Mouse (Mus musculus): Measurements from ENCODE around the gene Gm6871. TPM values are rescaled to one million over a fixed set of nuclear protein-coding genes. Genes with fewer than 3 reads are reported as not detected.

Gene Gm6871
- polyA plus RNA-seq, 1 experiment, result 0.22 TPM

DNA sequence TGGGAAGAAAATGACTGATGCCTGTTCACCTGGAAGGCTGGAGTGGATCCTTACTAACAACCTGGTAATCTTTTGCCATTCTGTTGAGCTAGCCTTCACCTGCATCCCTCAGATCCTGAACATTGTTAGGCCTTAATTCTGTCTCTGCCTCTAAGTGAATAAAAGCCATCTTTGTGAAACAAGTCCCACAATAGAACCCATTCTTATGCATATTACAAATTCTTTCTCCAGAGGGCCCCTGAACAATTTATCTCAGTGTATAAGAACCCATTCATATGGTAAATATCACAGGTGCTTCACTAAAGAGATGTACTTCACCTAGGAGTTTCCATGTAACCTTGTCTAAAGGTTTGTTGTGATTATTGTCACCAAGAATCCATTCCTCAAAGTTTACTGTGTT is 8.6 kb upstream of the Gm6871 start:
- no peak for TF ChIP-seq TCF12 (IDR thresholded peaks at IDR 0.05; ENCODE audit: insufficient read depth, poor library complexity, severe bottlenecking)
- TF ChIP-seq SRF (IDR thresholded peaks at IDR 0.05; ENCODE audit: control insufficient read depth, insufficient read length, low read depth), result no peak
- no peak for TF ChIP-seq CEBPB (IDR thresholded peaks at IDR 0.05; ENCODE audit: insufficient read depth, poor library complexity, severe bottlenecking)

GRCm38 (mm10) chr7:41577956-41578355 is 4.5 kb upstream of the Gm6871 start:
- no peaks in the 10 kb centered on the region for H3K79me2 ChIP-seq (ENCODE audit: control insufficient read depth, insufficient read depth)
- no peak overlapping the region for H3ac ChIP-seq (ENCODE audit: control insufficient read depth, insufficient read length)
- H3K4me3 ChIP-seq, result no peak overlapping the region
- no peak overlapping the region for H3K4me2 ChIP-seq (ENCODE audit: low read depth)
- no peaks in the 10 kb centered on the region for H3K27me3 ChIP-seq (ENCODE audit: control insufficient read depth, insufficient read depth, insufficient read length)
- no peak for TF ChIP-seq REST (IDR thresholded peaks at IDR 0.05; ENCODE audit: insufficient read depth, insufficient read length)
- no peak for TF ChIP-seq POLR2A (IDR thresholded peaks at IDR 0.05; ENCODE audit: insufficient read length, low read depth)
- no peak for TF ChIP-seq CEBPB (IDR thresholded peaks at IDR 0.05; ENCODE audit: insufficient read depth, poor library complexity, severe bottlenecking)
- TF ChIP-seq TCF12 (IDR thresholded peaks at IDR 0.05; ENCODE audit: insufficient read depth, poor library complexity, severe bottlenecking), result no peak
- no peak for TF ChIP-seq SRF (IDR thresholded peaks at IDR 0.05; ENCODE audit: control insufficient read depth, insufficient read length, low read depth)
- TF ChIP-seq USF1 (IDR thresholded peaks at IDR 0.05; ENCODE audit: low read depth), result no peak
- TF ChIP-seq TCF3 (IDR thresholded peaks at IDR 0.05; ENCODE audit: insufficient read length, low read depth), result no peak
- TF ChIP-seq E2F4 (IDR thresholded peaks at IDR 0.05; ENCODE audit: insufficient read depth), result no peak
- TF ChIP-seq MYOD1 (IDR thresholded peaks at IDR 0.05; ENCODE audit: control insufficient read depth in 1 of 3, insufficient read length in 2 of 3, low read depth in 2 of 3), result no peak
- no peaks in the 10 kb centered on the region for H3K36me3 ChIP-seq (ENCODE audit: control insufficient read depth, insufficient read depth)

More for the DNA sequence above, 8.6 kb upstream of the Gm6871 start:
- H3ac ChIP-seq (ENCODE audit: control insufficient read depth, insufficient read length), result no peak overlapping the region
- no peaks in the 10 kb centered on the region for H3K79me2 ChIP-seq (ENCODE audit: control insufficient read depth, insufficient read depth)
- no peaks in the 10 kb centered on the region for H3K27me3 ChIP-seq (ENCODE audit: control insufficient read depth, insufficient read depth, insufficient read length)
- no peak overlapping the region for H3K4me2 ChIP-seq (ENCODE audit: low read depth)
- no peaks in the 10 kb centered on the region for H3K36me3 ChIP-seq (ENCODE audit: control insufficient read depth, insufficient read depth)
- no peak overlapping the region for H3K4me3 ChIP-seq

DNA sequence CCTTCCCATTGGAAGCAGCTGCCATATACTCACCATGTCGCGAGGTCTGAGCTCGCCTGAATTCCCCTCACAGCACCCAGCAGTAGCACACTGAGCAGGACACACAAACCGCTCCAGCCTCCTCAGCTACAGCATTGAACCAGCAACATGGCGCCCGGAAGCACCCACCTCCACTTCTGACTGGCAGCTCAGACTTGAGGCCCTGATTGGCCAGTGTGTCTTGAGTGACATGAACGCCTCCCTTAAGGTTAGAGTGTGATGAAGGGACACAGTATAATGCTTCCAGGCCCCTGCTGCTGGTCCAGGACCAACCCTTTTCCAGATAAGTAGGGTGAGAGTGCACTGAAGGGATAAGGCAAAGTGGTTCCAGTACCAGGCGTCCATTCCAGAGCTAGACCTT is 12.8 kb downstream of the Gm6871 start:
- no peak overlapping the region for H3K4me2 ChIP-seq (ENCODE audit: low read depth)
- TF ChIP-seq POLR2AphosphoS2 (IDR thresholded peaks at IDR 0.05; ENCODE audit: insufficient read length, low read depth) (no peak), USF1 (IDR thresholded peaks at IDR 0.05; ENCODE audit: low read depth) (no peak), POLR2A (IDR thresholded peaks at IDR 0.05; ENCODE audit: insufficient read length, low read depth) (no peak), MYOG (IDR thresholded peaks at IDR 0.05; ENCODE audit: control insufficient read depth in 1 of 3, insufficient read depth in 1 of 3, insufficient read length in 2 of 3, low read depth in 2 of 3) (no peak), MYOD1 (IDR thresholded peaks at IDR 0.05; ENCODE audit: control insufficient read depth in 1 of 3, insufficient read length in 2 of 3, low read depth in 2 of 3) (no peak), CEBPB (IDR thresholded peaks at IDR 0.05; ENCODE audit: insufficient read depth, poor library complexity, severe bottlenecking) (no peak), E2F4 (IDR thresholded peaks at IDR 0.05; ENCODE audit: insufficient read depth) (no peak), MAX (IDR thresholded peaks at IDR 0.05; ENCODE audit: low read depth) (no peak), TCF12 (IDR thresholded peaks at IDR 0.05; ENCODE audit: insufficient read depth, poor library complexity, severe bottlenecking) (no peak), REST (IDR thresholded peaks at IDR 0.05; ENCODE audit: insufficient read depth, insufficient read length) (no peak), SRF (IDR thresholded peaks at IDR 0.05; ENCODE audit: control insufficient read depth, insufficient read length, low read depth) (no peak), TCF3 (IDR thresholded peaks at IDR 0.05; ENCODE audit: insufficient read length, low read depth) (no peak)
- no peak overlapping the region for H3ac ChIP-seq (ENCODE audit: control insufficient read depth, insufficient read length)
- no peak overlapping the region for H3K4me3 ChIP-seq
- no peaks in the 10 kb centered on the region for H3K36me3 ChIP-seq (ENCODE audit: control insufficient read depth, insufficient read depth)
- H3K27me3 ChIP-seq (ENCODE audit: control insufficient read depth, insufficient read depth, insufficient read length), result no peaks in the 10 kb centered on the region
- H3K79me2 ChIP-seq (ENCODE audit: control insufficient read depth, insufficient read depth), result no peaks in the 10 kb centered on the region

- TF ChIP-seq MYOG (IDR thresholded peaks at IDR 0.05; ENCODE audit: control insufficient read depth in 1 of 3, insufficient read depth in 1 of 3, insufficient read length in 2 of 3, low read depth in 2 of 3), result no peak
- no peak for TF ChIP-seq SRF (IDR thresholded peaks at IDR 0.05; ENCODE audit: control insufficient read depth, insufficient read length, low read depth)
- TF ChIP-seq TCF12 (IDR thresholded peaks at IDR 0.05; ENCODE audit: insufficient read depth, poor library complexity, severe bottlenecking), result no peak
- TF ChIP-seq CEBPB (IDR thresholded peaks at IDR 0.05; ENCODE audit: insufficient read depth, poor library complexity, severe bottlenecking), result no peak
- no peak for TF ChIP-seq REST (IDR thresholded peaks at IDR 0.05; ENCODE audit: insufficient read depth, insufficient read length)
- no peak for TF ChIP-seq TCF3 (IDR thresholded peaks at IDR 0.05; ENCODE audit: insufficient read length, low read depth)
- TF ChIP-seq USF1 (IDR thresholded peaks at IDR 0.05; ENCODE audit: low read depth), result no peak
- TF ChIP-seq POLR2A (IDR thresholded peaks at IDR 0.05; ENCODE audit: insufficient read length, low read depth), result no peak
- TF ChIP-seq POLR2AphosphoS2 (IDR thresholded peaks at IDR 0.05; ENCODE audit: insufficient read length, low read depth), result no peak
- no peak for TF ChIP-seq MAX (IDR thresholded peaks at IDR 0.05; ENCODE audit: low read depth)
These were observed 60.8 kb downstream of the Gm6871 start for GRCm38 (mm10) chr7:41512672-41513071.

GRCm38 (mm10) chr7:41512207-41512606 is 61.3 kb downstream of the Gm6871 start:
- H3K4me2 ChIP-seq (ENCODE audit: low read depth), result no peak overlapping the region
- H3K4me3 ChIP-seq, result no peak overlapping the region
- no peak for TF ChIP-seq USF1 (IDR thresholded peaks at IDR 0.05; ENCODE audit: low read depth)
- TF ChIP-seq POLR2A (IDR thresholded peaks at IDR 0.05; ENCODE audit: insufficient read length, low read depth), result no peak
- TF ChIP-seq MAX (IDR thresholded peaks at IDR 0.05; ENCODE audit: low read depth), result no peak
- TF ChIP-seq TCF12 (IDR thresholded peaks at IDR 0.05; ENCODE audit: insufficient read depth, poor library complexity, severe bottlenecking), result no peak
- TF ChIP-seq REST (IDR thresholded peaks at IDR 0.05; ENCODE audit: insufficient read depth, insufficient read length), result no peak
- TF ChIP-seq MYOD1 (IDR thresholded peaks at IDR 0.05; ENCODE audit: control insufficient read depth in 1 of 3, insufficient read length in 2 of 3, low read depth in 2 of 3), result no peak
- TF ChIP-seq TCF3 (IDR thresholded peaks at IDR 0.05; ENCODE audit: insufficient read length, low read depth), result no peak
- TF ChIP-seq MYOG (IDR thresholded peaks at IDR 0.05; ENCODE audit: control insufficient read depth in 1 of 3, insufficient read depth in 1 of 3, insufficient read length in 2 of 3, low read depth in 2 of 3), result no peak
- no peak for TF ChIP-seq E2F4 (IDR thresholded peaks at IDR 0.05; ENCODE audit: insufficient read depth)
- no peak for TF ChIP-seq SRF (IDR thresholded peaks at IDR 0.05; ENCODE audit: control insufficient read depth, insufficient read length, low read depth)
- TF ChIP-seq POLR2AphosphoS2 (IDR thresholded peaks at IDR 0.05; ENCODE audit: insufficient read length, low read depth), result no peak
- TF ChIP-seq CEBPB (IDR thresholded peaks at IDR 0.05; ENCODE audit: insufficient read depth, poor library complexity, severe bottlenecking), result no peak
- no peaks in the 10 kb centered on the region for H3K27me3 ChIP-seq (ENCODE audit: control insufficient read depth, insufficient read depth, insufficient read length)
- no peaks in the 10 kb centered on the region for H3K36me3 ChIP-seq (ENCODE audit: control insufficient read depth, insufficient read depth)
- no peak overlapping the region for H3ac ChIP-seq (ENCODE audit: control insufficient read depth, insufficient read length)
- H3K79me2 ChIP-seq (ENCODE audit: control insufficient read depth, insufficient read depth), result no peaks in the 10 kb centered on the region

More at GRCm38 (mm10) chr7:41512672-41513071, 60.8 kb downstream of the Gm6871 start:
- Histone ChIP-seq H3K79me2 (ENCODE audit: control insufficient read depth, insufficient read depth) (no peaks in the 10 kb centered on the region), H3ac (ENCODE audit: control insufficient read depth, insufficient read length) (no peak overlapping the region), H3K36me3 (ENCODE audit: control insufficient read depth, insufficient read depth) (no peaks in the 10 kb centered on the region), H3K27me3 (ENCODE audit: control insufficient read depth, insufficient read depth, insufficient read length) (no peaks in the 10 kb centered on the region), H3K4me3 (no peak overlapping the region), H3K4me2 (ENCODE audit: low read depth) (no peak overlapping the region)

Measured in myocyte (in vitro differentiated cells).